Mouse (Mus musculus) G1E (cell line): ENCODE results near the gene Armh1. TPM values are rescaled to one million over a fixed set of nuclear protein-coding genes. Genes with fewer than 3 reads are reported as not detected.

Experiments
- ATAC-seq: 2 replicates; pipeline ENCODE4 v1.8.0; 2016; ENCODE audit warnings: mild to moderate bottlenecking; ENCODE audit not compliant: insufficient number of reproducible peaks, poor library complexity, low FRiP score, severe bottlenecking; ENCODE audit errors: extremely low read depth
- DNase-seq: peaks from one replicate; pipeline ENCODE4 v3.0.0; 2012; ENCODE audit warnings: low spot score
- H3K27me3 ChIP-seq: 2 replicates; pipeline ENCODE4 v1.6.1; 2012; ENCODE audit warnings: mild to moderate bottlenecking, low read length, inconsistent platforms; ENCODE audit not compliant: insufficient read depth
- H3K36me3 ChIP-seq: replicated peaks from 2 replicates; pipeline ENCODE3; 2012; ENCODE audit warnings: mild to moderate bottlenecking, inconsistent platforms
- H3K4me1 ChIP-seq: 2 replicates; pipeline ENCODE4 v1.6.1; 2012; ENCODE audit warnings: low read depth, low read length, inconsistent platforms, mixed read lengths; ENCODE audit not compliant: insufficient read depth
- H3K4me3 ChIP-seq: 2 replicates; pipeline ENCODE4 v1.5.1; 2012; ENCODE audit warnings: low read depth, mild to moderate bottlenecking, inconsistent platforms, low read length, moderate library complexity, mixed read lengths
- H3K9me3 ChIP-seq: replicated peaks from 2 replicates; pipeline ENCODE4 v1.6.1; 2012; ENCODE audit warnings: inconsistent platforms
- CTCF ChIP-seq: IDR thresholded peaks from 2 replicates; pipeline ENCODE4 v1.5.1; 2012; ENCODE audit warnings: low read depth, low read length, inconsistent platforms, mixed read lengths
- GATA1 ChIP-seq: IDR thresholded peaks from 2 replicates; pipeline ENCODE4 v1.6.1; 2012; ENCODE audit warnings: borderline replicate concordance, low read length, inconsistent platforms, mixed read lengths
- GATA2 ChIP-seq: IDR thresholded peaks from 2 replicates; pipeline ENCODE4 v1.6.1; 2012; ENCODE audit warnings: low read depth, low read length, inconsistent platforms, borderline replicate concordance
- POLR2AphosphoS5 ChIP-seq: IDR thresholded peaks from 2 replicates; pipeline ENCODE4 v1.6.1; 2012; ENCODE audit warnings: low read depth, low read length, inconsistent platforms; ENCODE audit not compliant: insufficient replicate concordance
- TAL1 ChIP-seq: conservative IDR thresholded peaks from 2 replicates; pipeline ENCODE4 v1.6.1; 2012; ENCODE audit warnings: low read depth, low read length, inconsistent platforms, mixed read lengths
- polyA plus RNA-seq: library from polyadenylated mRNA; stranded (reverse); fragments of >175 nt; gene quantifications from 2 replicates; pipeline ENCODE4 v1.2.3, GENCODE M21; 2012
- total RNA-seq, 2 experiments: library from RNA; stranded (forward) in 1 of 2; stranded (reverse) in 1 of 2; fragments of 200-1000 nt in 1 of 2; fragments of >200 nt in 1 of 2; fragmentation: Nextera tagmentation in 1 of 2; gene quantifications; 2 replicates each; pipeline ENCODE4 v1.2.3; 2014 to 2017

Armh1 gene
- total and polyA plus RNA-seq, 3 experiments = not detected

DNA sequence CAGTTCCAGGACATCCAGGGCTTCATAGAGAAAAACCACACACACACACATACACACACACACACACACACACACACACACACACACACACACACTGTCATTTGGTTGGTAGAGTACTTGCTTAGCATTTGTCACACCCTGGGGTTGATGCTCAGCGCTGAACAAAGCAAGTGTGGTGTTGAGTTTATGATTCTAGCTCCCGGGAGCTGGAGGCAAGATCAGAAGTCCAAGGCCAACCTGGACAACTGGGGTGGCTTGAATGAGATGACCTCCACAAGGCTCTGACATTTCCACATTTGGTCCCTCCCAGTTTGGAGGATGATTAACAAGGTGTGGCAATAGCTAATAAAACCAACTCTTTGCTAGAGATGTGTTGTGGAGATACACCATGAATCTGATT lies 20.7 kb downstream of the Armh1 start:
- no peak overlapping the region for H3K4me3 ChIP-seq
- no peak for DNase-seq
- ATAC-seq = no peak
- no peaks in the 10 kb centered on the region for H3K36me3 ChIP-seq
- TF ChIP-seq POLR2AphosphoS5 = no peak
- no peak for TF ChIP-seq CTCF
- TF ChIP-seq TAL1 = no peak
- TF ChIP-seq GATA2 = no peak
- TF ChIP-seq GATA1 = no peak
- H3K27me3 ChIP-seq = peaks cover 24% of the 10 kb centered on the region
- no peaks in the 10 kb centered on the region for H3K4me1 ChIP-seq
- no peaks in the 10 kb centered on the region; the same call in 1 of the 2 replicates for H3K9me3 ChIP-seq

DNA sequence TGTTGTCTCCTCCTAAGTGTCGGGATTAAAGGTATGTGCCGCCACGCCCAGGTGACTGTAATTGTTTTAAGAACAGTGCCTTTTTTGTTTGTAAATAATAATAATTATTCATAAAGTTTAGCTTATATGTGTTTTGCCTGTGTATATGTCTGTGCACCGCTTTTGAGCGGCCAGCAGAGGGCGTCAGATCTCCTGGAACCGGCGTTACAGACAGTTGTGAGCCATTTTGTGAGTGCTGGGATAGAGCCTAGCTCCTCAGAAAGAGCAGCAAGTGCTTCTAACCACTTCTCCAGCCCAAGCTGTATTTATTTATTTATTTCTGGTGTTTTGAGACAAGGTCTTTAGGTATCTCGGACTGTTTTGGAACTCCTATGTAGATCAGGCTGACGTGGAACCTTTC lies 21.6 kb downstream of the Armh1 start:
- DNase-seq (no peak), ATAC-seq (no peak)
- H3K4me3 ChIP-seq = no peak overlapping the region
- peaks cover 26% of the 10 kb centered on the region for H3K27me3 ChIP-seq
- H3K36me3 ChIP-seq = no peaks in the 10 kb centered on the region
- H3K9me3 ChIP-seq = no peaks in the 10 kb centered on the region
- H3K4me1 ChIP-seq = no peaks in the 10 kb centered on the region
- no peak for TF ChIP-seq GATA1
- TF ChIP-seq CTCF = 0 out of 2 replicates have a peak, but pooled peaks have one; percentile 7

DNA sequence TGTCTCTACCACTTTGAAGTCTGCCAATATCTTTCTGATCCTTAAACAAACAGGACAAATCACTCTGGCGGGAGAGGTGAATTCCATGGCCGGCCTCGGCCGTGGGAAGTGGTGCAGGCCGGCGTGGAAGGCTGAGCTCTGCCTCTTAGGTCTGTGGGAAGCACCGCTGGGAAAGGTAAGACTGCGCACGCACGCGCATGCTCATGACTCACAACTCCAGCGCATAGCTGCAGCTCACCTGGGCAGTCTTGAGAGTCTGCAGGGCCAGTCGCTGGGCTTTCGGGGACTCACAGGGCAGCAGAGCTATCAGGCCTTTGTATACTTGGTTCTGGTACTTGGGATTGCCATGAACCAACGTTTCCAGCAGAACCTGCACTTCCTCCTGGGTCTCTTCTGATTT lies 22.3 kb downstream of the Armh1 start:
- Histone ChIP-seq H3K36me3 (no peaks in the 10 kb centered on the region), H3K4me1 (no peaks in the 10 kb centered on the region), H3K4me3 (no peak overlapping the region), H3K9me3 (no peaks in the 10 kb centered on the region), H3K27me3 (peaks cover 26% of the 10 kb centered on the region)
- no peak for TF ChIP-seq TAL1
- DNase-seq (no peak), ATAC-seq (no peak)

DNA sequence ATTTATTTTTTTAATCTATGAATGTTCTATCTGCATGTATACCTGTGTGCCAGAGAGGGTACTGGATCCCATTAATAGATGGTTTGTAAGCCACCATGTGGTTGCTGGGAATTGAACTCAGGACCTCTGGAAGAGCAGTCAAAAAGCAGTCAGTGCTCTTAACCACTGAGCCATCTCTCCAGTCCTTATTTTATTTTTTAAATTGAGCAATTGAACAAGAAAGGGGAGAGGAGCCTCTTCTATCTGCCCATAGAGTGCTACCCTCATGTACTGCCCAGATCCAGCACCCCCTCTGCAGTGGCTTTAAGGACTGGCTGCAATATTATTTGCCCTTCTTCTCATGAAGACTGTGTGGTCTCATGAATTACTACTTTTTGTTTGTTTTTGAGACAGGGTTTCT lies 26.7 kb downstream of the Armh1 start:
- ATAC-seq (no peak), DNase-seq (no peak)
- H3K27me3 ChIP-seq = peaks cover 29% of the 10 kb centered on the region
- H3K4me1 ChIP-seq = no peaks in the 10 kb centered on the region
- no peaks in the 10 kb centered on the region for H3K9me3 ChIP-seq
- no peaks in the 10 kb centered on the region for H3K36me3 ChIP-seq
- H3K4me3 ChIP-seq = no peak overlapping the region
- TF ChIP-seq GATA1 = no peak
- TF ChIP-seq CTCF = no peak
- no peak for TF ChIP-seq POLR2AphosphoS5
- TF ChIP-seq TAL1 = no peak
- no peak for TF ChIP-seq GATA2

DNA sequence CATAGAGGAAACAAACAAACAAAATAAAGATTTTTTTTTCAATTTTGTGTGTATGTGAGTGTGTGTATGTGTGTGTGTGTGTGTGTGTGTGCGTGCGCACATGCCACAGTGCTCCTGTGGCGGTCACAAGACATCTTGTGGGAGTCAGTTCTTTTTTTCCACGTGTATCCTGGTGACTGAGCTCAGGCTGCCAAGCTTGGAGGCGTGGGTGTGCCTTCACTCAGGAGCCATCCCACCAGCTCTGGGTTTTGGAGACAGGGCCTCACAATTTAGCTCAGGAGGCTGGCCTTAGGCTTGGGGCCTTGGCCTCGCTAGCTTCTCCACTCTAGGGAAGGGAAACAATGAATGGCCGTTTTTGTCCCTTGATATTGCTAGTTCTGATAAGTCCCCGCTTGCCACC lies 27.8 kb downstream of the Armh1 start:
- H3K4me1 ChIP-seq = no peaks in the 10 kb centered on the region
- no peak for ATAC-seq
- H3K9me3 ChIP-seq = no peaks in the 10 kb centered on the region
- H3K4me3 ChIP-seq = no peak overlapping the region
- TF ChIP-seq CTCF (no peak), GATA1 (no peak), GATA2 (no peak), POLR2AphosphoS5 (no peak), TAL1 (no peak)
- no peaks in the 10 kb centered on the region for H3K36me3 ChIP-seq
- DNase-seq = no peak
- peaks cover 24% of the 10 kb centered on the region for H3K27me3 ChIP-seq

DNA sequence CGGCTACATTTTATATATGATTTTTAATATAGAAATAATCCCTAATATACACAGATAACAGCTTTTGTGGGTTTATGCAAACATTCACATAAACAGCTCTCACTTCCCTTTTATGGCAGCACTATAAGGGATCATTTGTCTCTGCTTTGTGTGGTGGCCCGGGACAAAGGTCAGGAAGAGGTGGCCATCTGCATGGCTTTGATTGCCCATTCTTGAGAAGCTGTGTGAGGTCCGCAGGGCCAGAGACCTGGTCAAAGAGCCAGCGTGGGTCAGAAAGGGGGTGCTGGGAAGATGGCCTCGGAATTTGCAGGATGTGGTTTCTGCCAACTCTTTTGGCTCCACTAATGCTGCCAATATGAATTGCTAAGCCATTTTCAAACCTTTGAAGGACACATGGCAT lies 28.9 kb downstream of the Armh1 start:
- no peaks in the 10 kb centered on the region for H3K9me3 ChIP-seq
- H3K4me1 ChIP-seq = peaks cover 2% of the 10 kb centered on the region; the same call in 1 of the 2 replicates
- ATAC-seq (no peak), DNase-seq (no peak)
- no peak overlapping the region for H3K4me3 ChIP-seq
- H3K36me3 ChIP-seq = no peaks in the 10 kb centered on the region
- peaks cover 19% of the 10 kb centered on the region for H3K27me3 ChIP-seq
- TF ChIP-seq POLR2AphosphoS5 = no peak
- TF ChIP-seq GATA1 = no peak
- no peak for TF ChIP-seq CTCF
- no peak for TF ChIP-seq GATA2
- no peak for TF ChIP-seq TAL1

DNA sequence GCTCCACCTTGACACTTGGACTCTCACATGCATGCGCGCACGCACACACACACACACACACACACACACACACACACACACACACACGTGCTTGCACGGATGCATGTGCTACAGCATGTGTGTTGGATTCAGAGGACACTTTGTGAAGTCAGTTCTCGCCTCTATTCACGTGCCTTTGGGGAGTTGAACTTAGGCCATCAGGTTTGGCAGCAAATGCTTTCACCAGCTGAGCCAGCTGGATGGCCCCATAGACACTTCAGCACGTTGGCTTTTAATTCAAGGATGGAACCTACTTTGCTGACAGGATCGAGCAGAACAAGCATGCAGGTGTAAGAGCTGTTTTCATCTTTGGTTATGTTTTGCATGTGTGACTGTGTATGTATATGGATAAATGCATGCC lies 30.1 kb downstream of the Armh1 start:
- TF ChIP-seq GATA1 = no peak
- no peak for TF ChIP-seq POLR2AphosphoS5
- no peak for TF ChIP-seq TAL1
- no peak for TF ChIP-seq CTCF
- no peak for TF ChIP-seq GATA2
- ATAC-seq (no peak), DNase-seq (no peak)
- Histone ChIP-seq H3K4me1 (peaks cover 2% of the 10 kb centered on the region; the same call in 1 of the 2 replicates), H3K27me3 (peaks cover 30% of the 10 kb centered on the region), H3K36me3 (no peaks in the 10 kb centered on the region), H3K9me3 (no peaks in the 10 kb centered on the region), H3K4me3 (no peak overlapping the region)
